Mouse (Mus musculus) MEL (cell line): Measurements from ENCODE around the gene Crkl. TPM values are rescaled to one million over a fixed set of nuclear protein-coding genes. Genes with fewer than 3 reads are reported as not detected.

ENCODE experiments used
- DNase-seq: peaks from one replicate; pipeline ENCODE4 v3.0.0; 2011; ENCODE audit warnings: low read depth, low spot score
- H3K27ac ChIP-seq: 2 replicates; pipeline ENCODE4 v1.5.1; 2012; ENCODE audit warnings: low read depth, mild to moderate bottlenecking, control low read depth, low read length, moderate library complexity; ENCODE audit not compliant: control insufficient read depth
- H3K27me3 ChIP-seq, 2 experiments: fragments of 150-350 bp in 1 of 2; sonication (generic) in 1 of 2; 2 replicates each; pipeline ENCODE4 v1.6.1; 2012; ENCODE audit warnings: low read length in 2 of 2, mild to moderate bottlenecking in 2 of 2, improper control_type of control experiment in 1 of 2, moderate library complexity in 1 of 2; ENCODE audit not compliant: insufficient read depth in 2 of 2, control insufficient read depth in 1 of 2
- H3K36me3 ChIP-seq, 2 experiments: 2 replicates each; pipeline ENCODE4 v1.6.1; 2012 to 2014; ENCODE audit warnings: low read length in 2 of 2, improper control_type of control experiment in 1 of 2, inconsistent platforms in 1 of 2, mild to moderate bottlenecking in 1 of 2; ENCODE audit not compliant: insufficient read depth in 2 of 2, control insufficient read depth in 1 of 2
- H3K4me1 ChIP-seq, 2 experiments: fragments of 150-350 bp in 1 of 2; sonication (generic) in 1 of 2; 2 replicates each; pipeline ENCODE4 v1.6.1; 2012; ENCODE audit warnings: low read length in 2 of 2, improper control_type of control experiment in 1 of 2, mild to moderate bottlenecking in 1 of 2; ENCODE audit not compliant: insufficient read depth in 2 of 2, control insufficient read depth in 1 of 2
- H3K4me3 ChIP-seq, 2 experiments: fragments of 150-350 bp in 1 of 2; sonication (generic) in 1 of 2; 2 replicates each; pipeline ENCODE4 v1.5.1; 2012; ENCODE audit warnings: low read depth in 2 of 2, low read length in 2 of 2, mild to moderate bottlenecking in 2 of 2, moderate library complexity in 2 of 2, control low read depth in 1 of 2, improper control_type of control experiment in 1 of 2; ENCODE audit not compliant: control insufficient read depth in 1 of 2, insufficient read depth in 1 of 2
- H3K79me2 ChIP-seq: 2 replicates; pipeline ENCODE4 v1.6.1; 2012; ENCODE audit warnings: mild to moderate bottlenecking, low read length, moderate library complexity; ENCODE audit not compliant: control insufficient read depth, poor library complexity, insufficient read depth
- H3K9ac ChIP-seq: 2 replicates; pipeline ENCODE4 v1.6.1; 2012; ENCODE audit warnings: low read depth, mild to moderate bottlenecking, control low read depth, low read length, moderate library complexity; ENCODE audit not compliant: control insufficient read depth, poor library complexity, severe bottlenecking
- H3K9me3 ChIP-seq: fragments of 150-350 bp; sonication (generic); replicated peaks from 2 replicates; pipeline ENCODE4 v1.6.1; 2012; ENCODE audit warnings: mild to moderate bottlenecking, low read length, improper control_type of control experiment, moderate library complexity; ENCODE audit not compliant: insufficient read depth
- BHLHE40 ChIP-seq: IDR thresholded peaks from 2 replicates; pipeline ENCODE4 v1.6.1; 2012; ENCODE audit warnings: low read depth, mild to moderate bottlenecking, inconsistent platforms, low read length, improper control_type of control experiment, borderline replicate concordance
- CHD1 ChIP-seq: IDR thresholded peaks from 2 replicates; pipeline ENCODE4 v1.6.1; 2012; ENCODE audit warnings: low read depth, mild to moderate bottlenecking, inconsistent platforms, low read length, improper control_type of control experiment
- CHD2 ChIP-seq: IDR thresholded peaks from 2 replicates; pipeline ENCODE4 v1.6.1; 2011; ENCODE audit warnings: low read length, improper control_type of control experiment
- CTCF ChIP-seq, 3 experiments: IDR thresholded peaks in 2 of 3; conservative IDR thresholded peaks in 1 of 3; 2 replicates each; pipeline ENCODE4 v1.5.1; 2011 to 2012; ENCODE audit warnings: low read length in 3 of 3, low read depth in 2 of 3, mild to moderate bottlenecking in 2 of 3, improper control_type of control experiment in 1 of 3, inconsistent platforms in 1 of 3, mixed read lengths in 1 of 3, moderate library complexity in 1 of 3; ENCODE audit not compliant: control insufficient read depth in 1 of 3, insufficient read depth in 1 of 3, poor library complexity in 1 of 3, severe bottlenecking in 1 of 3
- E2F4 ChIP-seq: IDR thresholded peaks from 2 replicates; pipeline ENCODE4 v1.6.1; 2011; ENCODE audit warnings: low read depth, low read length, improper control_type of control experiment, borderline replicate concordance
- GABPA ChIP-seq: IDR thresholded peaks from 2 replicates; pipeline ENCODE4 v1.6.1; 2012; ENCODE audit warnings: low read depth, mild to moderate bottlenecking, inconsistent platforms, low read length, improper control_type of control experiment, moderate library complexity
- HCFC1 ChIP-seq: IDR thresholded peaks from 2 replicates; pipeline ENCODE4 v1.6.1; 2012; ENCODE audit warnings: low read depth, mild to moderate bottlenecking, inconsistent platforms, low read length, improper control_type of control experiment, moderate library complexity
- MAFK ChIP-seq: IDR thresholded peaks from 2 replicates; pipeline ENCODE4 v1.6.1; 2011; ENCODE audit warnings: low read depth, mild to moderate bottlenecking, low read length, improper control_type of control experiment, borderline replicate concordance
- MAX ChIP-seq: IDR thresholded peaks from 2 replicates; pipeline ENCODE4 v1.6.1; 2011; ENCODE audit warnings: low read length, improper control_type of control experiment
- MAZ ChIP-seq: IDR thresholded peaks from 2 replicates; pipeline ENCODE4 v1.6.1; 2012; ENCODE audit warnings: low read depth, mild to moderate bottlenecking, inconsistent platforms, low read length, improper control_type of control experiment
- MXI1 ChIP-seq: IDR thresholded peaks from 2 replicates; pipeline ENCODE4 v1.6.1; 2011; ENCODE audit warnings: mild to moderate bottlenecking, low read depth, low read length, improper control_type of control experiment
- MYB ChIP-seq: IDR thresholded peaks from 2 replicates; pipeline ENCODE4 v1.6.1; 2011; ENCODE audit warnings: mild to moderate bottlenecking, low read depth, low read length, improper control_type of control experiment
- NELFE ChIP-seq: IDR thresholded peaks from 2 replicates; pipeline ENCODE4 v1.6.1; 2011; ENCODE audit warnings: low read depth, low read length, improper control_type of control experiment
- NRF1 ChIP-seq: IDR thresholded peaks from 2 replicates; pipeline ENCODE4 v1.6.1; 2014; ENCODE audit warnings: low read depth, mild to moderate bottlenecking, inconsistent platforms, low read length, improper control_type of control experiment, moderate library complexity; ENCODE audit not compliant: poor library complexity, insufficient read depth, severe bottlenecking
- POLR2A ChIP-seq, 2 experiments: IDR thresholded peaks; 2 replicates each; pipeline ENCODE4 v1.6.1; 2011 to 2012; ENCODE audit warnings: low read length in 2 of 2, mild to moderate bottlenecking in 2 of 2, control low read depth in 1 of 2, improper control_type of control experiment in 1 of 2, low read depth in 1 of 2, moderate library complexity in 1 of 2; ENCODE audit not compliant: control insufficient read depth in 1 of 2, insufficient read depth in 1 of 2, poor library complexity in 1 of 2
- POLR2AphosphoS5 ChIP-seq: IDR thresholded peaks from 2 replicates; pipeline ENCODE4 v1.6.1; 2012; ENCODE audit warnings: low read depth, borderline replicate concordance, mild to moderate bottlenecking, inconsistent platforms, low read length, moderate library complexity, mixed read lengths
- RAD21 ChIP-seq: IDR thresholded peaks from 2 replicates; pipeline ENCODE4 v1.6.1; 2011; ENCODE audit warnings: mild to moderate bottlenecking, low read depth, low read length, improper control_type of control experiment
- RCOR1 ChIP-seq: IDR thresholded peaks from 2 replicates; pipeline ENCODE4 v1.6.1; 2012; ENCODE audit warnings: low read depth, mild to moderate bottlenecking, inconsistent platforms, low read length, improper control_type of control experiment
- SIN3A ChIP-seq: IDR thresholded peaks from 2 replicates; pipeline ENCODE4 v1.6.1; 2012; ENCODE audit warnings: low read length, improper control_type of control experiment, inconsistent platforms
- UBTF ChIP-seq: IDR thresholded peaks from 2 replicates; pipeline ENCODE4 v1.6.1; 2012; ENCODE audit warnings: low read depth, mild to moderate bottlenecking, inconsistent platforms, low read length, improper control_type of control experiment, moderate library complexity, borderline replicate concordance; ENCODE audit not compliant: insufficient read depth
- ZC3H11A ChIP-seq: IDR thresholded peaks from 2 replicates; pipeline ENCODE4 v1.6.1; 2012; ENCODE audit warnings: low read depth, mild to moderate bottlenecking, inconsistent platforms, low read length, improper control_type of control experiment
- ZKSCAN1 ChIP-seq: IDR thresholded peaks from 2 replicates; pipeline ENCODE4 v1.6.1; 2012; ENCODE audit warnings: low read depth, mild to moderate bottlenecking, inconsistent platforms, low read length, improper control_type of control experiment, moderate library complexity
- polyA plus RNA-seq, 2 experiments: library from polyadenylated mRNA; stranded (reverse) in 1 of 2; unstranded in 1 of 2; fragments of >175 nt in 1 of 2; fragments of >200 nt in 1 of 2; gene quantifications; 2 replicates each; pipeline versions ENCODE4 v1.2.1 to v1.2.4; 2012; ENCODE audit warnings: low replicate concordance in 2 of 2, low read depth in 1 of 2; ENCODE audit not compliant: insufficient read length in 2 of 2, insufficient read depth in 1 of 2, missing spikeins in 1 of 2
- total RNA-seq: library from RNA; depleted of rRNA; stranded (reverse); fragments of 300-350 nt; gene quantifications from 2 replicates; pipeline ENCODE4 v1.2.3, GENCODE M21; 2012

Gene Crkl
- total and polyA plus RNA-seq, 3 experiments, result 14.9 to 146 (median 34.6) TPM

- H3K27me3 ChIP-seq, result no peaks in the 10 kb centered on the region
- H3K79me2 ChIP-seq, result peaks cover 33% of the 10 kb centered on the region
- no peak overlapping the region for H3K9ac ChIP-seq
- no peak for DNase-seq
- H3K9me3 ChIP-seq, result no peaks in the 10 kb centered on the region
- no peak overlapping the region for H3K4me3 ChIP-seq
- H3K36me3 ChIP-seq, result peaks cover 10 to 24% of the 10 kb centered on the region in 2 experiments
- TF ChIP-seq MAFK, result no peak
- TF ChIP-seq MAZ, result no peak
- TF ChIP-seq CTCF (IDR thresholded peaks at IDR 0.05 in 2 of 3, conservative IDR thresholded peaks at IDR 0.05 in 1 of 3; ENCODE audit: control insufficient read depth in 1 of 3, insufficient read depth in 1 of 3, low read depth in 2 of 3, low read length in 3 of 3, poor library complexity in 1 of 3, severe bottlenecking in 1 of 3), result no peak
- no peak for TF ChIP-seq NRF1
- no peak for TF ChIP-seq CHD2
- TF ChIP-seq RCOR1, result no peak
- TF ChIP-seq GABPA, result no peak
- TF ChIP-seq UBTF, result no peak
- TF ChIP-seq HCFC1, result no peak
- TF ChIP-seq E2F4, result no peak
- H3K4me1 ChIP-seq, result peaks cover 8 to 18% of the 10 kb centered on the region in 2 experiments
- no peak overlapping the region for H3K27ac ChIP-seq
Measured at GRCm38 (mm10) chr16:17474761-17475160, 23.0 kb downstream of the Crkl start.

- Histone ChIP-seq H3K9ac (no peak overlapping the region), H3K27me3 (no peaks in the 10 kb centered on the region), H3K4me3 (no peak overlapping the region), H3K27ac (no peak overlapping the region), H3K9me3 (no peaks in the 10 kb centered on the region), H3K36me3 (peaks cover 8 to 25% of the 10 kb centered on the region in 2 experiments), H3K4me1 (peaks cover 8 to 18% of the 10 kb centered on the region in 2 experiments), H3K79me2 (peaks cover 36% of the 10 kb centered on the region)
- TF ChIP-seq SIN3A (no peak), BHLHE40 (no peak), ZC3H11A (no peak), CHD1 (no peak), POLR2A (IDR thresholded peaks at IDR 0.05; ENCODE audit: control insufficient read depth in 1 of 2, insufficient read depth in 1 of 2, low read depth in 1 of 2, low read length in 2 of 2, poor library complexity in 1 of 2) (no peak), POLR2AphosphoS5 (no peak), ZKSCAN1 (no peak), MYB (no peak), MAX (no peak), GABPA (no peak), CTCF (IDR thresholded peaks at IDR 0.05 in 2 of 3, conservative IDR thresholded peaks at IDR 0.05 in 1 of 3; ENCODE audit: control insufficient read depth in 1 of 3, insufficient read depth in 1 of 3, low read depth in 2 of 3, low read length in 3 of 3, poor library complexity in 1 of 3, severe bottlenecking in 1 of 3) (no peak), MXI1 (no peak), RAD21 (no peak), NELFE (no peak), HCFC1 (no peak), CHD2 (no peak), MAFK (no peak)
- no peak for DNase-seq
Measured at GRCm38 (mm10) chr16:17475326-17475725, 23.5 kb downstream of the Crkl start.
